Mouse (Mus musculus): Measurements from ENCODE around the gene H3f3a. TPM values are rescaled to one million over a fixed set of nuclear protein-coding genes. Genes with fewer than 3 reads are reported as not detected.

The H3f3a gene
- polyA plus RNA-seq, 1 experiment from 2014 or later = 3,827 TPM

DNA sequence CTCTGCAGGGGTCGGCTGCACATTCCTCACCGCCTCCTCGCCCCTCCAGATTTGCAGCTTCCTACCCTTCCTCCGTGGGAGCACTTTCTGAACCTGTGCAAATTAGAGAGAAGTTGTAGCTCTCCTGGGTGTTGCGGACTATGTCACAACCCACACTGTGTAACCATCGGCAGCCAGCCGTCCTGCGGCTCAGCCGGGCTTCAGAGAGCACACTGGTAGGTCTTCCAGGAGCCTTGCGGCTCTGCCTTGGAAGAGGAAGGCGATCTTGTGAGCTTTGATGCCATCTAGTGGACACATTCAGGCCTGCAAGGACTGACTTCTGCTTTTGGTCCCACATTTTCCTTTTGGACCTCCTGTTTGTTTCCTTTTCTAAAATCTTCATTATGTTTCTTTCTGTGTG, 49.9 kb downstream of the H3f3a start:
- H3K4me2 ChIP-seq (ENCODE audit: low read length) = peak overlapping the region; percentile 89
- H3K4me3 ChIP-seq (replicated peaks; ENCODE audit: low read depth, low read length) = peak overlapping the region; percentile 35
- ATAC-seq (ENCODE audit: low FRiP score, low TSS enrichment) (peak; percentile 83; the same call in 1 of the 2 replicates), DNase-seq (peak; percentile 95)
- H3K27ac ChIP-seq (replicated peaks; ENCODE audit: low read depth, low read length) = no peak overlapping the region
- H3K9me3 ChIP-seq (ENCODE audit: control insufficient read depth, low read length) = no peaks in the 10 kb centered on the region
- H3K36me3 ChIP-seq (ENCODE audit: control insufficient read depth, insufficient read depth, low read length) = no peaks in the 10 kb centered on the region
- H3K27me3 ChIP-seq (ENCODE audit: control insufficient read depth, insufficient read depth, low read length) = no peaks in the 10 kb centered on the region
- H3K4me1 ChIP-seq (ENCODE audit: control insufficient read depth, insufficient read depth, low read length) = peaks cover 18% of the 10 kb centered on the region; the same call in 1 of the 2 replicates
- WGBS = 2% methylated on average over 11 of the region's 11 CpGs
- peak overlapping the region; percentile 46; the same call in 1 of the 2 replicates for H3K9ac ChIP-seq (replicated peaks; ENCODE audit: low read length)

DNA sequence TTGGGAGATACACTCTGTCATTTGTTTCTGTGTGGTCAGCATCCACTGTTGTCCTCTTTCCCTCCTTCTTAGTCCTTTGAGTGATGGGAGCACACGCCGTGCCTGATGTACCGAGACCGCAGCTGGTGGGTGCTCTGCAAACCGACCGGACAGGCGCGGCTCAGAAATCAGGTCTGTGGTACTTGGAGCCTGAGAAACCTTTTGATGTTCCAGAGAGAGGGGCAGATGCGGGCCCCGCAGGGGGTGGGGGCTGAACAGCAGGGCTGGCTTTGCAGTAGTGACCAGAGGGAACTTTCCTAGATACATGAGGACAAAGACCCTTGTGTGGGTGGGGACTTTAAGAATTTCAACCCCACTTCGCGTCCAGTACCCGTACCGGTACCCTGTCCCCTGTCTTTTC, 50.4 kb downstream of the H3f3a start:
- ATAC-seq (ENCODE audit: low FRiP score, low TSS enrichment) (peak; percentile 22; the same call in 1 of the 2 replicates), DNase-seq (peak; percentile 36)
- Histone ChIP-seq H3K36me3 (ENCODE audit: control insufficient read depth, insufficient read depth, low read length) (no peaks in the 10 kb centered on the region), H3K27ac (replicated peaks; ENCODE audit: low read depth, low read length) (no peak overlapping the region), H3K27me3 (ENCODE audit: control insufficient read depth, insufficient read depth, low read length) (no peaks in the 10 kb centered on the region), H3K4me3 (replicated peaks; ENCODE audit: low read depth, low read length) (peak overlapping the region; percentile 35), H3K9me3 (ENCODE audit: control insufficient read depth, low read length) (no peaks in the 10 kb centered on the region), H3K4me1 (ENCODE audit: control insufficient read depth, insufficient read depth, low read length) (0 out of 2 replicates have a peak, but pooled peaks cover 14% of the 10 kb centered on the region), H3K4me2 (ENCODE audit: low read length) (peak overlapping the region; percentile 89), H3K9ac (replicated peaks; ENCODE audit: low read length) (peak overlapping the region; percentile 46)
- 5% methylated on average over 14 of the region's 14 CpGs for WGBS

DNA sequence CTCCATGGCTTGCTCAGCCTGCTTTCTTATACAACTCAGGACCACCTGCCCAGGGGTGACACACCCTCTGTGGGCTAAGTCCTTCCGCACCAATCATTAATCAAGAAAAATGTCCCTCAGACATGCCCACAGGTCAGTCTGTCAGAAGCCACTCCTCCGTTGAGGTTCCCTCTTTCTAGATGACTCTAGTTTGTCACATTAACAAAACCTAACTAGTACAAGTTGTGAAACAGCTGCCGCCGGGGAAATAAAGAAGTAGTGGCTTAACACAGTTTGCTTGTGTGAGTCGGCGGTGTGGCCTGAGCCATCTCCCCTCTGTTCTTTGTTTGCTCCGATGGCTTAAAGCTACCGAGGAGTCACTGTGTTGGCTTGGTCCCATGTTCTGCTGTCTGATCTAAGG, 51.1 kb downstream of the H3f3a start:
- WGBS = 77% methylated on average over 8 of the region's 8 CpGs
- Histone ChIP-seq H3K4me2 (ENCODE audit: low read length) (no peak overlapping the region), H3K9me3 (ENCODE audit: control insufficient read depth, low read length) (no peaks in the 10 kb centered on the region), H3K27me3 (ENCODE audit: control insufficient read depth, insufficient read depth, low read length) (no peaks in the 10 kb centered on the region), H3K4me3 (replicated peaks; ENCODE audit: low read depth, low read length) (no peak overlapping the region), H3K27ac (replicated peaks; ENCODE audit: low read depth, low read length) (no peak overlapping the region), H3K36me3 (ENCODE audit: control insufficient read depth, insufficient read depth, low read length) (no peaks in the 10 kb centered on the region), H3K4me1 (ENCODE audit: control insufficient read depth, insufficient read depth, low read length) (0 out of 2 replicates have a peak, but pooled peaks cover 8% of the 10 kb centered on the region), H3K9ac (replicated peaks; ENCODE audit: low read length) (no peak overlapping the region)
- no peak for ATAC-seq (ENCODE audit: low FRiP score, low TSS enrichment)
- no peak for DNase-seq

DNA sequence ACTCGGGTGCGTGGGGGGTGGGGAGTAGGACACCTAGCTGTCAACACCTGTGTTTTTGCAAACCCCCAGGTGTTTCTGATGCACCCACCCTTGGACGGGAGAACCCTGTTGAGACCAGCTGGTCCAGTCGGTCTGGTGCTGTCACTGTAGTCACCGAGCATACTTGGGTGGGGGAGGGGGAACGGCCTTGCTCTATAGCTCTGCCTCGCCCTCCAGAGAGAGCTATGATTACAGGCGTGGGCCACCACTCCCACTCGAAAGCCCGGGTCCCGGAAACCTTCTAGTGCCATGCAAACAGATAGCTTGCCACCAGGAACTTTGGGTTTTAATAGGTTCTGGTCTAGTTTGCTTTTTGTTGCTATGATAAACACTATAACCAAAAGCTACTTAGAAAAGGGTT, 51.6 kb downstream of the H3f3a start:
- 90% methylated on average over 11 of the region's 11 CpGs for WGBS
- Histone ChIP-seq H3K4me3 (replicated peaks; ENCODE audit: low read depth, low read length) (no peak overlapping the region), H3K9ac (replicated peaks; ENCODE audit: low read length) (no peak overlapping the region), H3K27me3 (ENCODE audit: control insufficient read depth, insufficient read depth, low read length) (no peaks in the 10 kb centered on the region), H3K4me1 (ENCODE audit: control insufficient read depth, insufficient read depth, low read length) (0 out of 2 replicates have a peak, but pooled peaks cover 5% of the 10 kb centered on the region), H3K36me3 (ENCODE audit: control insufficient read depth, insufficient read depth, low read length) (no peaks in the 10 kb centered on the region), H3K4me2 (ENCODE audit: low read length) (no peak overlapping the region), H3K9me3 (ENCODE audit: control insufficient read depth, low read length) (no peaks in the 10 kb centered on the region), H3K27ac (replicated peaks; ENCODE audit: low read depth, low read length) (no peak overlapping the region)
- no peak for ATAC-seq (ENCODE audit: low FRiP score, low TSS enrichment)
- DNase-seq = no peak

DNA sequence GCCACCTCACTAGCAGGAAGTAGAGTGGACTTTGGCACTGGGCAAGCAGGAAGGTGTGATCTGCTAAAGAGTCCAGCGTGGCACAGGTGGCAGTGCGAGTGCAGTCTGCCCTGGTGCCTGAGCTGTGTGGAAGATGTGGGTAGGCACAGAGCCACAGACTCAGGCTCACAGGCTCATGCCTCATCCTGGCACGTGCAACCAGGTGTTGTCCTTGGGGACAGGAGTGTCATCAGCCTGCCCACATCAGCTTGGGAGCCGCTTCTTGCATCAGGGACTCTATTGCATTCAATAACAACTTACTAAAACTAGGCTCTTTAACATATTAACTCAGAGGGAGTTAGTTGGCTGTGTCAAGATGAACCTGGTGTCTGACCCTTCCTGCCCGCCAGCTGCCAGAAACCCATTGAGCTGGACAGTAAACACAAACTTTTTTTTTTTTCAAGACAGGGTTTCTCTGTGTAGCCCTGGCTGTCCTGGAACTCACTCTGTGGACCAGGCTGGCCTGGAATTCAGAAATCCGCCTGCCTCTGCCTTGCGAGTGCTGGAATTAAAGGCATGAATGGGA, 55.7 kb downstream of the H3f3a start:
- DNase-seq (no peak), ATAC-seq (ENCODE audit: low FRiP score, low TSS enrichment) (no peak)
- peaks cover 18% of the 10 kb centered on the region for H3K36me3 ChIP-seq (ENCODE audit: control insufficient read depth, insufficient read depth, low read length)
- H3K4me3 ChIP-seq (replicated peaks; ENCODE audit: low read depth, low read length) = no peak overlapping the region
- H3K4me2 ChIP-seq (ENCODE audit: low read length) = no peak overlapping the region
- H3K4me1 ChIP-seq (ENCODE audit: control insufficient read depth, insufficient read depth, low read length) = no peaks in the 10 kb centered on the region
- H3K9me3 ChIP-seq (ENCODE audit: control insufficient read depth, low read length) = no peaks in the 10 kb centered on the region
- H3K9ac ChIP-seq (replicated peaks; ENCODE audit: low read length) = no peak overlapping the region
- WGBS = 92% methylated on average over 7 of the region's 7 CpGs
- no peak overlapping the region for H3K27ac ChIP-seq (replicated peaks; ENCODE audit: low read depth, low read length)
- no peaks in the 10 kb centered on the region for H3K27me3 ChIP-seq (ENCODE audit: control insufficient read depth, insufficient read depth, low read length)

DNA sequence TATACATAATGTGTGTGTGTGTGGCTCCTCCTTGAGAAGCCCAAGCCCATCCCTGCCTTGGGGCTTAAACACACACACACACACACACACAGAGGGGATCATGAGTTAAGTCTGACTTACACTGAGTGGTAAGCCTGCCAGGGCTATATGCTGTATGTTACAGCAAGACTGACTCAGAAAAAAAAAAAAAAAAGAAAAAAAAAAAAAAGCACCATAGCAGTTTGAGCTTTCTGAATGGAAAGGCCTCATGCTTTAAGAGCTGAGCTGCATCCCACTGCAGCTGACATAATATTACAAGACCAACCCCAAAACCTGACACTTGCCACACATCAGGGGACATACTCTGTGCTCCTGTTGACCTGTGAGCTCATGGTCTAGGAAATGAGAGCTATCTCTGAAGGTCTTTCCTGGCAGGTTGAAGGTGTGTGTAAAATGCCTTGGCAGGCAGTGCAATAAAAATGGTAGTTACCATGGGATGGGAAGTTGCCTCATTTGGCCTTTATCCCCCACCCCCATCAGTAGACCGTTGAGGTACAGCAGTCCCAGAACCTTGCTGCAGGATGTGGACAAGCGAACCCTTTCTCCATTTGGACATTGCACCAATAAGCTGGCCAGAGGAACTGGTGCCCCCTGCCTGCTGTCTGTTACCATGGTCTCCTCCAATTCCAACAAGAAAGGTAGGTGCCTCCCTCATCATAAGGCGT, 56.3 kb downstream of the H3f3a start:
- H3K4me1 ChIP-seq (ENCODE audit: control insufficient read depth, insufficient read depth, low read length) = no peaks in the 10 kb centered on the region
- peaks cover 24% of the 10 kb centered on the region for H3K36me3 ChIP-seq (ENCODE audit: control insufficient read depth, insufficient read depth, low read length)
- no peak overlapping the region for H3K27ac ChIP-seq (replicated peaks; ENCODE audit: low read depth, low read length)
- no peaks in the 10 kb centered on the region for H3K27me3 ChIP-seq (ENCODE audit: control insufficient read depth, insufficient read depth, low read length)
- DNase-seq = no peak
- no peak overlapping the region for H3K9ac ChIP-seq (replicated peaks; ENCODE audit: low read length)
- no peaks in the 10 kb centered on the region for H3K9me3 ChIP-seq (ENCODE audit: control insufficient read depth, low read length)
- H3K4me3 ChIP-seq (replicated peaks; ENCODE audit: low read depth, low read length) = no peak overlapping the region
- no peak overlapping the region for H3K4me2 ChIP-seq (ENCODE audit: low read length)
- WGBS = 90% methylated on average over 3 of the region's 3 CpGs
- ATAC-seq (ENCODE audit: low FRiP score, low TSS enrichment) = no peak

DNA sequence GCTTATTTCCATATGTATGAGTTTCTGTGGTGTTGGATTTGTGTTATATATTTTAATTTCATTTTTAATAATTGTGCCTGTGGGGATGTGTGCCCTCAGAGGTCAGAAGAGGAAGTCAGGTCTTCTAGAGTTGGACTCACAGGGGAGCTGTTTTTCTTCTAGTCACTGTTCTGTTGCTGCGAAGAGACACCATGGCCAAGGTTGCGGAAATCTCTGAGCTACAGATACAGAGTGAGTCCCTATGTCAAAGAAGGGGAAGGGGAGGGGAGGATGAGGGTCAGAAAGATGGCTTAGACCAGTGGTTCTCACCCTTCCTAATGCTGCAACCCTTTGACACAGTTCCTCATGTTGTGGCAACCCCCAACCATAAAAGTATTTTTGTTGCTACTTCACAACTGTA, 57.0 kb downstream of the H3f3a start:
- Histone ChIP-seq H3K27me3 (ENCODE audit: control insufficient read depth, insufficient read depth, low read length) (no peaks in the 10 kb centered on the region), H3K9me3 (ENCODE audit: control insufficient read depth, low read length) (no peaks in the 10 kb centered on the region), H3K9ac (replicated peaks; ENCODE audit: low read length) (no peak overlapping the region), H3K27ac (replicated peaks; ENCODE audit: low read depth, low read length) (no peak overlapping the region), H3K4me2 (ENCODE audit: low read length) (no peak overlapping the region), H3K4me1 (ENCODE audit: control insufficient read depth, insufficient read depth, low read length) (no peaks in the 10 kb centered on the region), H3K36me3 (ENCODE audit: control insufficient read depth, insufficient read depth, low read length) (peaks cover 31% of the 10 kb centered on the region), H3K4me3 (replicated peaks; ENCODE audit: low read depth, low read length) (no peak overlapping the region)
- no peak for ATAC-seq (ENCODE audit: low FRiP score, low TSS enrichment)
- 94% methylated on average over 2 of the region's 2 CpGs for WGBS
- no peak for DNase-seq

DNA sequence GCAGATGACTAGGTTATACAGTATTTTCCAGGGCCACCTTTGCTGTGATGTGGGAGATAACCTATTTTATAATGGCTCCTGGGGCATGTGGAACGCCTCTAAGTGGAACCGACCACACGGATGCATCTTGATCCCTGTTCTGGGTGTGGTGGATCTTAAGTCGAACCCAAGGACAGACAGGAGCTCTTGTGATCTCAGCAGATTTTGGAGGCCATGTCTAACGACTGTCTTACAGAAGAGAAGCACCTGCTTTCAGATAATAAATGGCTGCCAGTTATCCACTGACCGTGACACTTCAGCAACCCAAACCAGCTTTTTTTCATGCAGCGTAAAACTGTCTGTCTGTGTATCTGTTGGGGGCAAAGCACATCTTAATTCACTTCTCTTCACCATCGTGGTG, 59.4 kb downstream of the H3f3a start:
- no peaks in the 10 kb centered on the region for H3K27me3 ChIP-seq (ENCODE audit: control insufficient read depth, insufficient read depth, low read length)
- H3K4me1 ChIP-seq (ENCODE audit: control insufficient read depth, insufficient read depth, low read length) = no peaks in the 10 kb centered on the region
- H3K9ac ChIP-seq (replicated peaks; ENCODE audit: low read length) = no peak overlapping the region
- ATAC-seq (ENCODE audit: low FRiP score, low TSS enrichment) (no peak), DNase-seq (no peak)
- H3K36me3 ChIP-seq (ENCODE audit: control insufficient read depth, insufficient read depth, low read length) = peaks cover 38% of the 10 kb centered on the region
- H3K4me3 ChIP-seq (replicated peaks; ENCODE audit: low read depth, low read length) = no peak overlapping the region
- no peak overlapping the region for H3K27ac ChIP-seq (replicated peaks; ENCODE audit: low read depth, low read length)
- no peaks in the 10 kb centered on the region for H3K9me3 ChIP-seq (ENCODE audit: control insufficient read depth, low read length)
- H3K4me2 ChIP-seq (ENCODE audit: low read length) = no peak overlapping the region
- 90% methylated on average over 8 of the region's 8 CpGs for WGBS

DNA sequence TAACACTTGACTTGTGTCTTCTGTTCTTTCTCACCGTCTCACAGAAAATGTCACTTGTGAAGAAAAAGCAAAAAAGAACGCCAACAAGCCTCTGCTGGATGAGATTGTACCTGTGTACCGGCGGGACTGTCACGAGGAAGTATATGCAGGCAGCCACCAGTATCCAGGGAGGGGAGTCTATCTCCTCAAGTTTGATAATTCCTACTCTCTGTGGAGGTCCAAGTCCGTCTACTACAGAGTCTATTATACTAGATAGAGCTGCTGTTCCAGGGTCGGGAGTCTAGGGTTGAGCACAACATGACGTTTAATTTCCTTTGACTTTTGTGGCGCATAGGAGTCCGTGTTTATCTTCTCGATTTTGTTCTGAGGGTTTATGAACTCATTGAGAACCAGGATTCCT, 61.6 kb downstream of the H3f3a start:
- ATAC-seq (ENCODE audit: low FRiP score, low TSS enrichment) (no peak), DNase-seq (no peak)
- no peaks in the 10 kb centered on the region for H3K9me3 ChIP-seq (ENCODE audit: control insufficient read depth, low read length)
- no peak overlapping the region for H3K4me2 ChIP-seq (ENCODE audit: low read length)
- no peak overlapping the region for H3K4me3 ChIP-seq (replicated peaks; ENCODE audit: low read depth, low read length)
- 97% methylated on average over 11 of the region's 11 CpGs for WGBS
- peaks cover 57% of the 10 kb centered on the region for H3K36me3 ChIP-seq (ENCODE audit: control insufficient read depth, insufficient read depth, low read length)
- no peaks in the 10 kb centered on the region for H3K27me3 ChIP-seq (ENCODE audit: control insufficient read depth, insufficient read depth, low read length)
- no peaks in the 10 kb centered on the region for H3K4me1 ChIP-seq (ENCODE audit: control insufficient read depth, insufficient read depth, low read length)
- H3K9ac ChIP-seq (replicated peaks; ENCODE audit: low read length) = no peak overlapping the region
- no peak overlapping the region for H3K27ac ChIP-seq (replicated peaks; ENCODE audit: low read depth, low read length)

Data from midbrain, embryonic 14.5 days (tissue).